Mouse (Mus musculus) mature B cell (primary cell): ENCODE data around the gene Naa40.

Source experiments
- in situ Hi-C: fragments of 300-500 bp; cut with MboI; formaldehyde crosslinking; loops from 2 replicates; pipeline ENCODE4 v1.14.3; 2019

Naa40 gene

DNA sequence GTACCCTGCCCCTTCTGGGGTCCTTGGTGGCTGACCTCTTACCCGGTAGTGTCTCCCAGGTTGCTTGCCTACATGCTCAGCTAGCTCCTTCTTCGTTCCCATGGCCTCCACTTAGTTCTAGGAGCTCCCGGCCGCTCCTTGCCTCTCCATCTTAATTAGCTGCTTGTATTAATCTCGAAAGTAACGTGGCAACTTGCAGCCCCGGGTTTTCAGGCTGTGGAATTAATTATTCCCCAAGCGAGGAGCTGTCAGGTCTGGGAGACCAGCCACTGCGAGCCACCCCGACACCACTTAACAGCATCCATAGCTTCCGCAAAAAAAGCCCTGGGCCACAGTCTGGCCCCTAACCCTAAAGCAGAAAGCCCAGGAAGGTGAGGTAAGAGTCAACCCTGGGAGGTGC lies 57.6 kb downstream of the Naa40 start:
- in situ Hi-C loops: no loop called here

DNA sequence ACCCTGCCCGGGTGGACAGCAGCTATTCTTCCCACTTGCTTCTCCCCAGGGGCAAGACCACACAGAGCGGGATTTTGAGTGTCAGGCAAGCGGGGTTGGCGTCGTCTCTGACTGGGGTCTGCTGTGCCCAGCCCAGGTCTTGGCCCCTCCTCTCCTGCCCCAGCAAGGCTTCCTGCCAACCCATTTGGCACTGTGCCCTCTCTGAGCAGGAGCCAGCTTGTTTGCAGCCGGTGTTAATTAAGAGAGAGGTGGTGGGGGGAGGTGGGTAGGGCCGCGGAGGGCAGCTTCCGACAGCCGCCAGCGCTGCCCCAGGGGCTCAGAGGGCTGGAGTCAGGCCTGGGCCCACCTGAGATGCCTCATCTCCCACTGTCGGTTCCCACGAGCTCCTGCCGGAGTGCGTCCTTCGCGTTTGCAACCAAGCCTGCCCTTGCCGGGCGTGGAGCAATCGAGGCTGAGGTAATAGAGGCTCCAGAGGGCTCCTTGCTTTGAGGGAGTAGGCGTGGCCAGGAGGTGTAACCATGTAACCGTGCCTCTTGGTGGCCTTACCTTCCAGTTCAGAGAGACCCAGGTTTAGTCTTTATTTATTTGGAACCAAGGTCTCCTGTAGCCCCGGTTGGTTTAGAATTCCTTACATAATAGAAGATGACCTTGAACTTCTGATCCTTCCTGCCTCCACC lies 58.6 kb downstream of the Naa40 start:
- in situ Hi-C loops: no loop called here

DNA sequence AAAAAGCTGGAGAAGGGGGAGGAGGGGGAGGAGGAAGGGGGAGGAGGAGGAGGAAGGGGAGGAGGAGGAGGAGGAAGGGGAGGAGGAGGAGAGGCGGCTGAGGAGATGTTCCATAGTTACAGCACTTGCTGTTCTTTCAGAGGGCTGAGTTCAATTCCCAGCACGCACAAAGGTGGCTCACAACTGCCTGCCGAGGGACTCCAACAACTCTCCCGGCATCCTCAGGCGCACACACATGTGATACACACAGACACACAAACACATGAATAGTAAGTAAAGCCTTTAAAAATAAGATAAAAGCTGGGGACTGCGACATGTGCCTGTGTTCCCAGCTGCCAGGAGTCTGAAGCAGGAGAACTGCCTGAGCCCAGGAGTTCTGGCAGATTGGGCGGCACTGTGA lies 59.5 kb downstream of the Naa40 start:
- in situ Hi-C loops: no loop called here

DNA sequence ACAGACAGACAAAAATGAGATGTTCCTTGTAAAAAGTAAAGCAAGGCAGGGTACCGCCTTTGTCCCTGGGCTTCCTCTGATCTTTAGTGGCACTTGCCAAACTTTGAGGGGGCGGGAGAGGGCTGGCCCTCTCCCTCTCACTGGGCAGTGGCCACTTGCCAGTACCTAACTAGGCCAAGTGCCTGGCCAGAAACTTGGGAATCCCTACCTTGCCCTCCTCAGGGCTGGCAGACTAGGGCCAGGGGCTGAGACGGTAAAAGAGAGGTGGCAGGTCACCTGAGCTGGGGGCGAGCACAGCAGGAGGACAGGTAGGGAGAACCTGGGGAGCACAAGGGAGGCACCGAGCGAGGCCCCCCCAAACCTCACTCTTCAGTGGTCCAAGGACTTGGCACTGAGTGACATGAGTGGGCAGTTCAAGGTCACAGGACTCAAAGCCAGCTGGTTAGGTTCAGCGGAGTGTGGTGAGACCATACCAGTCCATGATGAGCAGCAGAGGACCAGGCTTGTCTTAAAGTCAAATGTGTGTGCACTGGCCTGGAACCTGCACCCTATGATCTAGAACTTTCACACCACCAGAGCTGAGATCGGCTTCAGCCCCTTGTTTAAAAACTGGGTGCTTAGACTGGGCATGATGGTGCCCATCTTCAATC lies 60.1 kb downstream of the Naa40 start:
- in situ Hi-C loops: no loop called here

DNA sequence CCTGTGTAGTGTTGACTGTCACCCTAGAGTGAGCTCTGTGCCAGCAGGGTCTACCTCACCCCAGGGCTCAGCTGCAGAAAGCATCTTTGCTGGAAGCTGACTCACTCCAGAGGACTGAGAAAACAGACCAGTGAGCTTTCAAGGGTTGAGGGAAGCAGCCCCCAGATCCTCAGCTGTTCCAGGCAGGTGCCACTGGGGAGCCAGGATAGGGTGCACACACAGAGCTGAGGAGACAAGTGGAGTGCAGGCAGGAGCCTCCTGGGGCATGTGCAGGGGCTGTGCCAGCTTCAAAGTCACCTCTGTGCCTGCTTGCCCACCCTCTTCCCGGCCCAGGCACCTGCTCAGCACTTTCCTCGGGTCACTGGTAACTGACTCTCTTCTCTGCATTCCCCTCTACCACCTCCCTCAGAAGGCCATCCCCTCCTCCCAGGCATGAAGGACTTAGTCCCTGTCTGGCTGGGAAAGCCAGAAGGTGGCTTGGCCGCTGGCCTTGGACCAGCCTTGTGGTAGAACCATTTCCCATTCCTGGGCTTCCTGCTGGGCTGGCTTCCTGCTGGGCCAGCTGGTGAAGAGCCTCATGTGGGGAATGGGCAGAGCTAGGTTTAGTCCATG lies 62.0 kb downstream of the Naa40 start:
- in situ Hi-C loops: no loop called here

DNA sequence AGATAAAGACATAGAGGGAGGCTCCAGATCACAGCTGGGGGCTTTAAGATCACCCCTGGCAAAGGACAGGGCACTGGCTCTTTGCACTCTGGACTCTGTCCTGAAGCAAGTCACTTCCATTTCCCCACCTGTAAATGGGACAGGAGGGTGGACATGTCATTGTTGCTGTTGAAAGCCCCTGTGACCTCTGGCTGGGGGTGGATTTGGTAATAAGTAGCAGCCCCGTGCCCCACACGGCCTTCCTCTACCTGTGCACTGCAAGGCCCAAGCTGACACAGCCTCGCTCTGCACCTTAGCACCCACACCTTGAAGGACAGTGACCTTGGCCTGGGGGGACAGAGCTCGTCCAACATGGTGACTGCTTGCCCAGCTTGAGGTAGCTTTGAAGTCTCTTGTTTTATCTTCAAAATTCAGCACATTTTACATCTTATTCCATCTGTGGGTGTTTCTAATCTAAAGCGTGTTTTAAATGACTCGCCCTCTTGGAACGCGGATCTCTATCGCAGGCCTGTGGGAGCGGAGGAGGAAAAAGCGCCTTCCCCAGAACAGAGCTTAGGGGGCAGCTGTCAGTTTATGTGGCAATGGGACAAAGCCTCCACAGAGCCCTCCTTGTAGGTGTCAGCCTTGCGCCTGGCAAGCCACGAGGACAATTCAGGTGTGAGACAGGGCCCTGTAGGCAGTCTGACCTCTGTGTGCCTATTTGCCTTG lies 63.0 kb downstream of the Naa40 start:
- in situ Hi-C loops: no loop called here

DNA sequence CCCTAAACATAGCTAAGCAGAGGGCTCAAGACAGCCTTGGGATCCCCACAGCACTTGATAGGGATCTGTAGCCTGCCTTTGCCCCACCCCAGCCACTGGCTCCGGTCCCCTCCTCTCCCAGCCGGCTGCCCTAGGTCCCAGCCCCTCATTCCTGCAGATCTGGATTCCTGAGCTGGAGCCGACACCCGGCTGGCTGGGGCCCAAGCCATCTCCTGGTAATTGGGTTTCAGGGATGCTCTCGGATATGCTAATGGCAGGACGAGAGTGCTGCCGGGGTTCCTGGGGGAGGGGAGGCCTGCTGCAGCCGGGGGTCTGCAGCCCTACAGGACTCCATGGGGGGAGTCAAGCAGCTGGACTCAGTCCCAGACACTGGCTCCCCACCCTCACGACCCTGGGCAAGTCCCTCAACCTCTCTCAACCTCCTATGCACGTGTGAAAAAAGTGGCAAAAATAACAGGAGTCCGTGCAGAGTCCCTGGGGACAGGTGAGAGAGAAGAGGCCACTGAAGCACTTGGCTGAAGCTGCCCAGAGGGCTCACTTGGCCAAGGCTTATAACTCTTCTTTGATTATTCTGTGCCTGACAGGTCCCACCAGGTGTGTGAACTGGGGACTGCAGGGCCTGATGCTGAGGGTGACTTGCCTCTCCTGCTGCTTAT lies 64.8 kb downstream of the Naa40 start:
- in situ Hi-C loops: no loop called here
